Mouse (Mus musculus): ENCODE results near the gene Agr2.

DNA sequence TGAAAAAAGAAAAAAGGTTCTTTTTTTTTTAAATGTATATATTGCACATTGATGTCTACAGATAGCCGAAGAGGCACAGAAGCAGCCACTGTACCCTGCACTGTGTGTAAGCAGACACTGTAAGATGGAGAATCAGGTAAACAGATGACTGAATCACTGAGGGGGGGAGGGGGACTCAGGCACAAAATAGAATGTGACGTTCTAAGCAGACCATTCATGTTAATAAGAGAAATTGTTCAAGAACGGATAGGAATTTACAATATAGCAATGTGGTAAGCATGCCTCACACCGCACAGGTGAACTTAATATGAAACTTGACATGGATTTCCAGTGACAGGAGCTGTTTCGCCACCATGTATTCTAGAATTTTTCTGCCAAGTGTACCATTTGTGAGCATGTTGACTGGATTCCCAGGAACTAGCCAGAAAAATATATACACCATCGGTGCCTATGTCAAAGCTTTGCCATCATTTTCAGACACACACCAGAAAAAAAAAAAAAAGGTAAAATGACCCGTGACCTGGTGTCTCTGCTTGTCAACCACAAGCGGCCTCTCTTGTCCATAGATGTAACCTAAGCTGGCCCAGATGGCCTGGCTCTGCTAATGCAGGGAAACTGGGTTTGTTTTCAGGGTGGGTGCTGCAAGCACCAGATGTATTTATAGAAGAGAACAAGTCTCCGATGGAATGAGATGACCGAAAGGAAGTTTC, 48.0 kb downstream of the Agr2 start:
- TF ChIP-seq CTCF (conservative IDR thresholded peaks at IDR 0.05; ENCODE audit: low read length) (no peak), POU5F1 (IDR thresholded peaks at IDR 0.05; ENCODE audit: borderline replicate concordance, low read length) (no peak)

Data from E14TG2a.4 (cell line).